Mouse (Mus musculus): ENCODE results near the gene Zbtb48.

DNA sequence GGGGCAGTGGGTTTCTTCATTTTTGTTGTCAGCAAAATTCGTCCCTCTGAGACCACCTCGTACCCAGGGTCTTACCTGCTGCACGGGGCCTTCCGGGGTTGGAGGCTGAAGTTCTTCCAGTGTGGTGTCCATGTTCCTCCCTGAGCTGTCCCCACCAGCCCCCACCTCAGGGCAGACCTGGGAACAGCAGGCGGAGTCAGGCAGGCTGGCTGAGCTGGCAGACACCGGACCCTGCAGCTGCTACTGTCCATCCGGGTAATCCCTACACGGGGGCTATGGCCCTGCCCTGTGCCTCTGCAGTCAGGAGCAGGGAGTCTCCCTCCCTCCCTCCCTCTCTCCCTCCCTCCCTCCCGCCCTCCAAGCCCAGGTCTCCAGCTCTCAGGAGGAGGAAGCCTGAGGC, 43.9 kb downstream of the Zbtb48 start:
- no peak for TF ChIP-seq POLR2A (IDR thresholded peaks at IDR 0.05; ENCODE audit: low read depth, low read length)
- TF ChIP-seq CTCF (IDR thresholded peaks at IDR 0.05; ENCODE audit: extremely low read depth, insufficient read length, insufficient replicate concordance, low read depth, low read length), result no peak

All from small intestine, adult 2 months (tissue).